Mouse (Mus musculus): ENCODE measurements around the gene Tbxas1. TPM values are rescaled to one million over a fixed set of nuclear protein-coding genes. Genes with fewer than 3 reads are reported as not detected.

The Tbxas1 gene
- total RNA-seq, 2 experiments from 2014 or later, result 0.67 to 0.72 TPM

DNA sequence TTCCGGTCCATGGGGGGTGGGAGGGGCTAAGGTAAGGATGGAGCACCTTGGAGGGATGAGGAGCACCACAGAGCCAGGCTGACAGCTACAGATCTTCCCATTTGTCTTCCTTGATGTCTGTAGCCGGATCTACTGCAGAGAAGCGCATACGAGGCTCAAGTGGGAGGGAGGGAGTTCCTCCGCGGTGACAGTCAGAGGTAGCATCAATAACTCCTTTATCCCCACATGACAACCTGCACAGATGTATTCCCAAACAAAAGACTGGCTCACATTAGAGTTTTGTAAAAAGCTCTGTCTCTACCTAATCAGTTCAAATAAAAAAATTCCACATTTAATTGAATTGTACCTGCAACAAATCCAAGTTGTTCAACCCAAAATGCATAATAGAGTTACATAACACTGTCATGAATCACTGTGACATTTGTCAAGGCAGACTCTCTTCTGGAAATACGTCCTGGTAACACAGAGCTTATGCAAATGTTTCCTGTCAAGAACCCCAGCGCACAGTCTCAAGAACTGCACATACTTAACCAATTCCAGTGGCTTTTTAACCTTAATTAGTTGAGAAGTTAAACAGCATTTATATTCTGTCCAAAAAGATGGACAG is 86.3 kb downstream of the Tbxas1 start:
- DNase-seq, result no peak

GRCm38 (mm10) chr6:38966839-38967238 is 91.6 kb downstream of the Tbxas1 start:
- DNase-seq, result no peak

DNA sequence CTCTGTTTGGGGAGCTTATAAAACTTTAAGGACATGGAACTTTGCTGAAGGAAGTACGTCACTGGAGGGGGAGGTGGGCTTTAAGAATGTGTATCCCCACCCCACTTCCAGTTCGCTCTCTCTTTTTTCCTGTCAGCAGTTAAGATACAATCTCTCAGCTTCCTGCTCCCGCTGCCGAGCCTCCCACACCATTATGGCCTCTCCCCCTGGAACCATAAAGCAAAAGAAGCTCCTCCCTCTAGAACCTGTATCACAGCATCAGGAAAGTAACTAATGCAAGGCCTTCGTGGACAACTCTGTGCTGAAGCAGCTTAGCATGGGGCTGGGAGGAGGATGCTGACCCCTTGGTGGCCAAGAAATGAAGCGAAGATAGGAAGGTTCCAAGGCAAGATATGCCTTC is 92.1 kb downstream of the Tbxas1 start:
- no peak for DNase-seq

- no peak for DNase-seq
Measured at GRCm38 (mm10) chr6:38967988-38968387, 92.8 kb downstream of the Tbxas1 start.

DNA sequence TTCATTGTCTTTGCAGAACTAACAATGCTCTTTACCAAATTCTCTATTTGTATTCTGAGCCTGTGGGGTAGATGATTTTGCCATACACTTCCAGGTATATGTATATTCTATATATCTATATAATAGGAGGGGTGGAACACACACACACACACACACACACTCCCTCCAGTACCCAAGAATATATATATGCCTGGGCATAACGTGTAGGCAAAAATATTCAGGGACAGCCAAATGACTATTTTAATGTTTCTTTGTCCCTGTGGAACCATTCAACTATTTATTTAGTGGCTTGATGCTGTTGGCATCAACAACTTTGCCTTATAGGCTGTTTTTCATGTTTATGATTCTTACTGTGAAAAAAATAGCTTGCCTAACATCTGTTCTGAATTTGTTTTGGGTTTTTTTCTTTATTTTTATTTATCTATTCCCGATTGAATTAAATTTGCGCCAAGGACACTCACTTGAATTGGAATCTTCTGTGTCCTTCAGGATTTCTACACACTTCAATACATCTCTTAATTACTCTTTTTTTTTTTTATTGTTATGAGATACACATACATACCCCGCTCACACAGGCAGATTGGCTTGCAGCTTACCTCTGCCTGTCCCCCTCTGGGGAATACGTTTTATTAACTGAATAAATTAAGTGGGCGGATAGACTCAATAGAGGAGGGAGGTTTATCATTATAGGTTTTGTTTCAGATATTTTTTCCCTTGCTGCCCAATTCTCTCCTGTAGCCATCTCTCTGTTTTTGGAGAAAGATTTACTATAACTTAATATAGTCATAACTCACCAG is 94.9 kb downstream of the Tbxas1 start:
- no peak for DNase-seq

- DNase-seq, result no peak
Measured at GRCm38 (mm10) chr6:38970759-38971158, 95.6 kb downstream of the Tbxas1 start.

GRCm38 (mm10) chr6:38972826-38973225 is 97.6 kb downstream of the Tbxas1 start:
- no peak for DNase-seq

DNA sequence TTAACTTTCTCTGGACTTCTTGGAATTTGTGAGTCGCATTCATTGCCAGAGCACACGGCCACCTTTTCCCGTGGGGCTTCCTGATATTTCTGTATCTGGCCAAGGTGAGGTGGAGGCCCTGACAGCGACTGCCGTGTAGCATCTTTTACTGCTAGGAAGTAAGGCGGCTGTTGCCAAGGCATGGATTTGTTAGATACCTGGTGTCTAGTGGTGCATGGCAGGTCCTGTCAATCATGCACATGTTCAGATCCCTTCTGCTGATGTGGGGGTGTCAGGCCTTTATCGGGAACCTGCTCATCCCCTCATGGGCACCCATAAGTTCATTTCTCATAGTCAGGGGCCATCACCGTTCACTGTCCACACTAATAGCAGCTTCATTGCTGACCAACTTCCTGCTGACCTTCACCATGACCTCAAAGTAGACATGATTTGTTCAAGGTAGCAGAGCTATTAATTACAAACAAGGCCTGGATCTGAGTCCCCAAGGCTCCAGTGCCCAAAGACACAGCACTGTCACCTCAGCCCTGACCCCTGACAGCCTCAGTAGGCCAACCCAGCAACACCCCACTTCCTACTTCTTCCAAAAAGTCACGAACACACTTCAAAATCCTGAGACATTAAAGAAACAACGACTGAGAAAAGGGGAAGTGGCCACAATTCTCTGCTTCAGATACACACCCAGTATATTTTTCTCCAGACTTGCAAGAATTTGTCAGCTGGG is 98.4 kb downstream of the Tbxas1 start:
- no peak for DNase-seq

DNA sequence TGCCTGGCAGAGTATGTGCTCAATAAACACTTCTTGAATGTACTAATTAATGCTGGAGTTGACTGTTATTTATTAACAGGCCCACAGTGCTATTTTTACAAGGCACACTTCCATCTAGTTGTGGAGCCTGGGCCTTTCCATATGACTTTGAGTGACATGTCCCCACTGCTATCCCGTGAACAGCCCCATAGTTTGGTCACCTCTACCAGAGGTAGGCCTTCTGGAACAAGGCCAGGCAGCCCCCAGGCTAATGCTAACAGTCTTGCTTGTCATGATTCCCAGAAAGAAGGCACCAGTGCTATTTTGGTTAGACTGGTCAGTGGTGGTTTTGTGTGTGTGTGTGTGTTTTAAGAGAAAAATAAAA is 98.9 kb downstream of the Tbxas1 start:
- no peak for DNase-seq

DNA sequence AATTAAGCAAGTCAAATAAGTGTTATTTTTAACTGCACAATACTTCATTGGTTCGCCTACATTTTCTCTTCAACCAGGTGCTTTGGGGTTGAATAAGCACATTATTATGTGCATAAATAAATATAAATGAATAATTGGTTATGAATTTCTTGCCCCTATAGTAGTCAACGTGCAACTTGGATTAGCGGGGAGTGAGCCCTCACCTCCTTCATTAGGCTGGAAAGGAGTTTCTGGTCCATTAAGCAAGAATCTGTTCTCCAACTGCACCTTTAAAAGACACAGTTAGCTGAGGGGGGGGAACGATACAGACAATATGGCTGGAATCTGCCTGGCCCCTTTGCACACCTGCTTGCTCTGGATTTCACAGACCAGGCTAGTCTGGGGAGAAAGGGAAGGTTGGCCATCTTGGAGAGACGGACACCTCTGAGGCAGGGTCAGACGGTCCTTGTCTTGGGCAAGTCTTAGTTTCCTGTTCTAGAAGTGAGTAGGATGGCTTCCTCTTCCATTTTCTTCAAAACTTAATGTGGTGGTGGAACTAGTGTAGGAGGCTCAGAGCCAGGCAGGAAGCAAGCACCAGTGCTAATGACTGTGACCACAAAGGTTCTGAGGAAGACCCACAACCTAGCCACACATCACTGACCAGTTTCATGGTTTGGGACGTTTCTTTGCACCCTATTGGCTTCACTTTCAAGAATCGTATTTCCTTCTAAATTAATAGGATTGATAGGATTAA is 99.5 kb downstream of the Tbxas1 start:
- DNase-seq, result no peak

GRCm38 (mm10) chr6:38975866-38976265 is 100.7 kb downstream of the Tbxas1 start:
- no peak for DNase-seq

- no peak for DNase-seq
Measured at GRCm38 (mm10) chr6:38976355-38976754, 101.2 kb downstream of the Tbxas1 start.

- DNase-seq, result no peak
Measured at GRCm38 (mm10) chr6:38980921-38981715, 105.9 kb downstream of the Tbxas1 start.

DNA sequence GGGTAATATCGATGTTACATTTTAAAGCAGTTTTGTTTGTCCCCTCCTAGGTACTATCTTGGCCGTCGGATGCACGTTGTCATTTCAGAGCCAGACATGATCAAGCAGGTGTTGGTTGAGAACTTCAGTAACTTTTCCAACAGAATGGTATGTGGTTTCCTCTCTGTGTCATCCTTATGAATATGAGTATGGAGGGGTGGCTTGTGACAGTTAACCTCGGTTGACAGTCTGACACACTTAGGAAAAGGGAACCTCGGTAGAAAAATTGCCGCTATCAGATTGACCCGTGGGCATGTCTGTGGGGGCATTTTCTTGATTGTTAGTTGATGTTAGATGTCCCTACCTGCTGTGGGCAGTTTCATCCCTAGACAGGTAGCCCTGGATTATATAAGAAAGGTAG is 106.9 kb downstream of the Tbxas1 start:
- DNase-seq, result no peak

DNA sequence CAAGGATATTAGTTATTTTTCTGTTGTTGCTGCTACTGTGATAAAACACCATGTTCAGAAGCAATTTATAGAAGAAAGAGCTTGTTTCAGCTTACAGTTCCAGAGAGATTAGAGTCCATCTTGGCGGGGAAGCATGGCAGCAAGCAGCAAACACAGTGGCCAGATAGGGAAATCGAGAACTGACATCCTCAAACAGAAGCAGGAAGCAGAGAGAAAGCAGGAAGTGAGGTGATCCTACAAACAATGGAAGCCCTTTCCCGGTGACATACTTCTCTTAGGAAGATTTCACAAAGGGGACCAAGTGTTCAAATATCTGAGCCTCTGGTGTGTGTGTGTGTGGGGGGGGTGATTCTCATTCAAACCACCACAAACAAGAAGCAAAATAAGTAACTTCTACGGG is 107.5 kb downstream of the Tbxas1 start:
- DNase-seq, result no peak

DNA sequence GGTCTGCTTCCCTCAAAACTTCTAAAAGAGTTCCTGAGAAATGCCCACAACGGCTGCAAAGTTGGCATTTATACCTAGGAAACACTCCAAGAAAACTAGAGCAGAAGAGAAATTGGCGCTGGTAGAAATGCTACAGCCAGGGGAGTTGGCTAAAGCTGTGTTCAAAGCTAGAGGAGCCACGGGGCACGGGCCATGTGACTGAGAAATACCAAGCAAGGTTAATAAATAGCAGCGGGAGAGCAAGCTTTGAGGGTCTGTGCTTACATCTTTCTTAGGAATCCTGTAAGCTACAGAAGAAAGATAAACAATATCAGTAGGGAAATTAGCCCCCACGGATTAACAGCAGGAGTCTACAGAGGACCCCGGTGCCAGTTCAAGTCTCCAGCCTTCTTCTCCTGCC is 107.9 kb downstream of the Tbxas1 start:
- no peak for DNase-seq

- DNase-seq, result no peak
Measured at GRCm38 (mm10) chr6:38984626-38985025, 109.4 kb downstream of the Tbxas1 start.

- DNase-seq, result no peak
Measured at GRCm38 (mm10) chr6:38986641-38987040, 111.4 kb downstream of the Tbxas1 start.

GRCm38 (mm10) chr6:38992016-38992415 is 116.8 kb downstream of the Tbxas1 start:
- no peak for DNase-seq

DNA sequence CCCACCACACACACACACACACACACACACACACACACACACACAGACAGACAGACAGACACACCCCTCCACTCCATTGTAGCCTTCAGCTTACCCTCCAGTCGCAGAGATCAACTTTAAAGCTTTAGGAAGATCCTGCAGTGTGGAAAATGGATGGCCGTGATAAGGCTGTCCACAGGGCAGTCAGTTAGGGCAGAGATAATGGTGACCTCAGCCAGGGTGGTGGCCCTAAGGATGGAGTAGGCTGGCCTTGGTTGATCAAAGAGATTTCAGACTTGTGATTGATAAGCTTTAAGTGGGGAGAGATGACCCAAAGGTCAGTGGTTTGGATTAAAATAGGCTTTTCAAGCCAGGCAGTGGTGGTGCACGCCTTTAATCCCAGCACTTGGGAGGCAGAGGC is 120.6 kb downstream of the Tbxas1 start:
- no peak for DNase-seq

GRCm38 (mm10) chr6:38997838-38998237 is 122.6 kb downstream of the Tbxas1 start:
- no peak for DNase-seq

GRCm38 (mm10) chr6:39003126-39003525 is 127.9 kb downstream of the Tbxas1 start:
- DNase-seq, result no peak

Measured in gastrocnemius, postnatal 25 days (tissue).